Mouse (Mus musculus) c-Kit-positive CD71-positive TER-119-negative erythroid progenitor cells, embryonic 14.5 days (primary cell): ENCODE results near the gene Ankrd24.
"Not testable (repeated sequence)": the region's sequence is repeated elsewhere in the genome, so short reads cannot be mapped to it uniquely, and the experiment has no call there.

Source experiments
- DNase-seq: peaks from one replicate; pipeline ENCODE4 v3.0.0-alpha.2; 2013; ENCODE audit warnings: low read depth

The Ankrd24 gene

GRCm38 (mm10) chr10:81644716-81645115 is 16.4 kb downstream of the Ankrd24 start:
- DNase-seq: no peak

GRCm38 (mm10) chr10:81645391-81645790 is 17.1 kb downstream of the Ankrd24 start:
- no peak for DNase-seq

- DNase-seq: no peak
Observed at GRCm38 (mm10) chr10:81646015-81646555, 17.7 kb downstream of the Ankrd24 start.

GRCm38 (mm10) chr10:81648803-81649775 is 20.7 kb downstream of the Ankrd24 start, which contains the start of gene Gm10778:
TSS of gene Gm10778 (plus strand) at chr10:81649059.
- peak; percentile 91 for DNase-seq

- DNase-seq: no peak
Observed at GRCm38 (mm10) chr10:81655178-81655577, 26.8 kb downstream of the Ankrd24 start.

- DNase-seq: no peak
Observed at GRCm38 (mm10) chr10:81656174-81656573, 27.8 kb downstream of the Ankrd24 start.

- not testable (repeated sequence) for DNase-seq
Observed at GRCm38 (mm10) chr10:81687114-81687513, 58.8 kb downstream of the Ankrd24 start.
